Mouse (Mus musculus) E14TG2a.4 (cell line): ENCODE measurements around the gene Rabep1.

Experiments used
- CTCF ChIP-seq: conservative IDR thresholded peaks from 2 replicates; pipeline ENCODE4 v1.5.1; 2014; ENCODE audit warnings: low read length
- NANOG ChIP-seq: IDR thresholded peaks from 2 replicates; pipeline ENCODE4 v1.6.1; 2014; ENCODE audit warnings: borderline replicate concordance, low read length, mixed read lengths
- POU5F1 ChIP-seq: IDR thresholded peaks from 2 replicates; pipeline ENCODE4 v1.6.1; 2014; ENCODE audit warnings: low read length, borderline replicate concordance

DNA sequence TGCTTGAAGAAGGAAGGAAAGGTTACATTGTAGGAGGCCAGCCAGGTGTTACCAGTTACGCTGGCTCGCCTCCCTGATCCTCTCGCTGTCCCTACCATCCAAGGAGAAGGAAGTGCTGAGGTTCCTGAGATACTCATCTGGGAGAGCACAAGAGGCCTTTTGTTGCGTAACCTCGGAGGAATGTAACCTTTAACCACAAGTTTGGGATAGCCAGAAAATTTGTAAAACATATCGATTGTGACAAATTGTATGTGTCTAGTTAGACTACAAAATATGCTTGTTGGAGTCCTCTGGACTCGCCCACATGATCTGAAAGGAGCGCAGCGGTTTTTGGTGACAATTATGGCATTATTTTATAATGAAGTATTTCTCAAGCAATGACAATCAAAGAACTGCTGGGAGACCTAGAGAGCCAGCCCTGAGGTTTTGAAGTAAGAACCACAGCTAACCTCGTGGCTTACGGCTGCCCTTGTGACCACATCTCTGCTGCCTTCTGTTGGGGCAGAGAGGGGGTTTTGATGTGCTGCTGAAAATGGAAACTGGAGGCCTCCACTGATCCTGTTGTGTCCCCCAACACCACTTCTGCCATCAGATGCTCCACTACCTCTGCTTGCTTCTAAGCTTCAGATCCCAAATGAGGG lies 15.5 kb upstream of the Rabep1 start:
- no peak for TF ChIP-seq POU5F1
- TF ChIP-seq CTCF, result no peak
- TF ChIP-seq NANOG, result no peak
